Mouse (Mus musculus): ENCODE data around the gene Nexmif.

- TF ChIP-seq POLR2A (IDR thresholded peaks at IDR 0.05; ENCODE audit: borderline replicate concordance, control insufficient read depth, low read depth, low read length) (no peak), CTCF (IDR thresholded peaks at IDR 0.05; ENCODE audit: control insufficient read depth, insufficient read depth, low read length) (no peak)
Measured at GRCm38 (mm10) chrX:104033843-104034242, 167.1 kb downstream of the Nexmif start.

Data from bone marrow, adult 2 months (tissue).